Mouse (Mus musculus) B cell, adult 62 days (primary cell): Measurements from ENCODE around the gene Mgat4b. TPM values are rescaled to one million over a fixed set of nuclear protein-coding genes. Genes with fewer than 3 reads are reported as not detected.

ENCODE experiments used
- total RNA-seq: library from RNA; stranded (reverse); gene quantifications from 4 replicates; pipeline ENCODE4 v1.2.4, GENCODE M21; 2023

Mgat4b gene
- 7.3 to 11.0 TPM (median 8.7 TPM) in 4 replicates for total RNA-seq

DNA sequence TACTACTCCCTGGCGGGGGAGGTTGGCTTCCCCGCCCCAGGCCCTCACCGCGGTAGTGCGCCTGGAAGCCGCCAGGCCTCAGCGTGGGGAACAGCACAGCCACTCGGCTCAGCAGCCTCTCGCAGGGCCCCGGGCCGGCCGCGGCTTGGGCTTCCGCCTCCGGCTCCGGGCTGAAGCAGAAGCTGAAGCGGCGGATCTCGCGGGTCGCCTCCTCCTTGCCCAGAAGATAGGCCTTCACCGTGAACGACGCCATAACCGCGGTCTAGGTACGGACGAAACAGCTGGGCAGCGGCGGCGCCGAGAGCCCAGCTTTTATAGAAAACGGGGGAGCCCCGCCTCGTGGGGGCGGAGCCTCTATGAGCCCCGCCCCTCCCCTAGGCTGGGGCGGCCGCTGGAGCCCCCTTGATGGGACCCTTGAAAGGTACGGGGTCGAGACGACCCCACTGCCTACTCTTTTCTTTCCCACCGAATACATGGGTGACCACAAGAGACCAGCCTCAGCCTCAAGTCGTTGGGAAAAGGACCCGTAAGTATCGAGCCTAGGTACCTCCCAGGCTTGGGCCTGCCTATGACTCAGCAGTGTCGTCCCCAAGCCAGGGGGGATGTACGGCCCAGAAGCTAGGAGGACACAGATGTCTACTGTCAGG lies at the start of gene Mgat4b, which contains the start of gene Sqstm1:
Gene Mgat4b (plus strand): TSS at position 386 of the 647 bp plus-strand sequence.
Gene Sqstm1 (minus strand): TSS at position 323 of the 647 bp plus-strand sequence.

DNA sequence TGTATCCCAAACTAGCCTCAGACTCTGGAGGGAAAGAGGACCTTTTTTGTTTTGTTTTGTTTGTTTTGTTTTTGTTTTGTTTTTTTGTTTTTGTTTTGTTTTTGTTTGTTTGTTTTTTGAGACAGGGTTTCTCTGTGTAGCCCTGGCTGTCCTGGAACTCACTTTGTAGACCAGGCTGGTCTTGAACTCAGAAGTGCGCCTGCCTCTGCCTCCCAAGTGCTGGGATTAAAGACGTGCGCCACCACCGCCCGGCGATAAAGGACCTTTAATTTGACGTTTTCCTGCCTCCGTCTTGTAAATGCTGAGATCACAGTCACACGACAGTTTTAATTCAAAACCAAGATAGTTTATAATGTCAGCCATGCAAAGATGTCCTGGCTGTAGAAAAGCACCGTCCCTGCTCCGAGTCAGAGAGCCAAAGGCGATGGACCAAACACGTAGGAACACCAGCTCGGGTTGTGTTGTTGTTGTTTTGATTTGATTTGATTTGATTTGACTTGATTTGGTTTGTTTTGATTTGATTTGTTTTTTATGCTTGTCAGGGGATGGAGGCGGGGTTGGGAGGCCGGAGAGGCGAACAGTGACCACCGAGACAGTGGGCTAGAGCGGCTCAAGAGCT lies 36.5 kb upstream of the Mgat4b start, which contains the start of gene Mrnip:
Gene Mrnip (plus strand): TSS at position 334 of the 619 bp plus-strand sequence.

DNA sequence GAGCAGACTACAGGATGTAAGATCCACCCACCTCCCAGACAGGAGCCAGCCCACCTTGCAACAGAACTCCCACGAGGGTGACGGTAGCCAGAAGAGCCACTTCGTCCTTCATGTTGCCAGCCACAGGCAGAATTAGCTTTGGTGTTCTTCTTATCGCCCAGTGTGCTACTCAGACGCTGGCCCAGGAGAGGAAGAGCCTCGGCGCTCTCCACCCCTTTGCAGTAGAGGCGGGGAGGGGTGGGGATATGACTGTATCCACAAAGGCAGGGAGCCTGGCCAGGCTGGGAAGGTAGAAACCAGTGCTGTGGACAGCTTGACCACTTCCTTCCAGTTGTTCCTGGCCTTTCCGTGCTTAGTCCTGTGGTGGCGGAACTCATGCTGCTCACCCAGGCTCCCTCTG lies 27.6 kb downstream of the Mgat4b start, which contains the start of gene Ltc4s:
Gene Ltc4s (minus strand): TSS at position 293 of the 400 bp plus-strand sequence.

Other genes starting within 250 kb of the Mgat4b start
- gene Rnf130, start 185.5 kb upstream of the Mgat4b start, total RNA-seq = 84.9 to 102 TPM (median 90.1 TPM) in 4 replicates
- gene Tbc1d9b, start 79.5 kb upstream of the Mgat4b start, total RNA-seq = 51.4 to 62.3 TPM (median 56.0 TPM) in 4 replicates
- 2.5 to 7.0 TPM (median 3.7 TPM) in 4 replicates for gene Mrnip, start 36.4 kb upstream of the Mgat4b start, total RNA-seq
- gene Sqstm1, start 63 bp upstream of the Mgat4b start, total RNA-seq = 562 to 613 TPM (median 580 TPM) in 4 replicates
- gene Ltc4s, start 27.7 kb downstream of the Mgat4b start, total RNA-seq = 1.2 to 2.2 TPM (median 2.1 TPM) in 3 of 4 replicates, not detected in the other
- 46.5 to 49.4 TPM (median 47.4 TPM) in 4 replicates for gene Maml1, start 81.4 kb downstream of the Mgat4b start, total RNA-seq
- gene Canx, start 114.8 kb downstream of the Mgat4b start, total RNA-seq = 190 to 208 TPM (median 202 TPM) in 4 replicates
- gene Cby3, start 143.6 kb downstream of the Mgat4b start, total RNA-seq = not detected in 4 replicates
- 1,055 to 1,162 TPM (median 1,118 TPM) in 4 replicates for gene Hnrnph1, start 166.1 kb downstream of the Mgat4b start, total RNA-seq
- gene Rufy1, start 220.2 kb downstream of the Mgat4b start, total RNA-seq = 51.7 to 61.1 TPM (median 54.7 TPM) in 4 replicates